Mouse (Mus musculus) erythroid progenitor cell, adult 5-6 weeks (primary cell): ENCODE results near the gene Ppp1r26. TPM values are rescaled to one million over a fixed set of nuclear protein-coding genes. Genes with fewer than 3 reads are reported as not detected.

Experiments used
- ATAC-seq: replicated peaks from 2 replicates; pipeline ENCODE4 v1.8.0; 2016; ENCODE audit warnings: moderate number of reproducible peaks, mild to moderate bottlenecking, moderate TSS enrichment, inconsistent platforms; ENCODE audit not compliant: poor library complexity, low FRiP score, severe bottlenecking
- total RNA-seq, 2 experiments: library from RNA; stranded (forward) in 1 of 2; stranded (reverse) in 1 of 2; fragments of 150-400 nt in 1 of 2; fragments of 186-747, 209-891 nt in 1 of 2; gene quantifications; 2 replicates each; pipeline versions ENCODE4 v1.2.3 to v1.2.4; 2015 to 2017; ENCODE audit warnings: low replicate concordance in 2 of 2

Ppp1r26 gene
- not detected in 2 replicates for total RNA-seq (2015; ENCODE audit: low replicate concordance)
- not detected in 2 replicates for total RNA-seq (2017; ENCODE audit: low replicate concordance)

DNA sequence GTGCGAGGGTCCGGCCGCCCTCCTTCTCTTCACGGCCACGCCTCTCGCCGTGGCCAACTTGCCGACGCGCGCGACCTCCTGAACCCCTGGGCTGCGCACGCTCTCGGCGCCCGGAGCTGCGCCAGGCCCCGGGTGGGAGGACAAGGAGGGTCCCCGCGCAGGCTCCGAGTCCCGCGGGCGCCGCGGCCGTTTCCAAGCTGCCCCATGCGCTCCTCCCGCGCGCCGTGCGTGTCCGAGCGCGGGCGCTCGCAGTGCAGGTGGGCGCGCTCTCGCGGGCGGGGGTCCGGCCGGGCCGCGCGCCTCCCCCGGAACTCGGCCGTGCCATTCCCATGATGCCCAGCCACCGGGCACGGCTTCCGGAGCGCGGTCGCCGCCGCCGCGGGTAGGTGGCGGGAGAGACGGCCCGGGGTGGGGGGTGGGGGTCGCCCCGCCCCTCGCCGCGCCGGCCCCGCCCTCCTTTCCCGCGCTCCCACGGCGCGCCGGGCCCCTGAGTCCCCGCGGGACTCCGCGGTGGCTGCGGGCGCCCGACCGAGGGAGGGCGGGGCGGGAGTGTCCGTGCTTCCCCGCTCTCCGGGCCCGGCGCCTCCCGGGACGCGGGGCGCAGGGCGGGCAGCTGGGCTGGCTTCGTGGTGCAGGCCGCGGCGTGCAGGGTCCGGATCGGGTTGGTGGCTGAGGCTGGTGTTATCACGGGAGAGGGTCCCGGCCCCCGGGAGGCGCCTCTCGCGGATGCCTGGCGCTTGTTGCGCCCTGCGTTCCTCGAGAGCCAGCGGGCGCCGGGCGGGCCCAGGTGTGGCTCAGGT is at the start of gene Ppp1r26:
Ppp1r26 (plus strand) TSS at position 286 of the 800 bp plus-strand sequence.
- ATAC-seq, result no peak

DNA sequence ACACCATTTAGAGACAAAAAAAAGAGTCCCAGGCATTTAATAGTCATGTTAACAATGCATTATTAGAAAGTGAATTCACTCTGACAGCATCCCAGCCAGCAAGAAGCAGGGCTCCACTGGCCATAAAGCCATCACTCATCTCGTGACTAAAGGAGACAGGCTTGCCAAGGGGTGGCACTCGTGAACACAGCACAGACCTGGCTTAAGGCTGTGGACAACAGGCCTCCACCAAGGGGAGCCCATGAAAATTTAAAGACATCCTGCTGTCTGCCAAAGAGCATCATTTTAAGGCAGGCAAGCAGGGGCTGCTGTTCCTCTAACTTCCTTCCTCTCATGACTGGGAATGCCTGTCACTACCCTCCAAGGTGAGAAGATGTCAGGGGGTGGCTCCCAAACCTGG is 49.7 kb upstream of the Ppp1r26 start:
- no peak for ATAC-seq

DNA sequence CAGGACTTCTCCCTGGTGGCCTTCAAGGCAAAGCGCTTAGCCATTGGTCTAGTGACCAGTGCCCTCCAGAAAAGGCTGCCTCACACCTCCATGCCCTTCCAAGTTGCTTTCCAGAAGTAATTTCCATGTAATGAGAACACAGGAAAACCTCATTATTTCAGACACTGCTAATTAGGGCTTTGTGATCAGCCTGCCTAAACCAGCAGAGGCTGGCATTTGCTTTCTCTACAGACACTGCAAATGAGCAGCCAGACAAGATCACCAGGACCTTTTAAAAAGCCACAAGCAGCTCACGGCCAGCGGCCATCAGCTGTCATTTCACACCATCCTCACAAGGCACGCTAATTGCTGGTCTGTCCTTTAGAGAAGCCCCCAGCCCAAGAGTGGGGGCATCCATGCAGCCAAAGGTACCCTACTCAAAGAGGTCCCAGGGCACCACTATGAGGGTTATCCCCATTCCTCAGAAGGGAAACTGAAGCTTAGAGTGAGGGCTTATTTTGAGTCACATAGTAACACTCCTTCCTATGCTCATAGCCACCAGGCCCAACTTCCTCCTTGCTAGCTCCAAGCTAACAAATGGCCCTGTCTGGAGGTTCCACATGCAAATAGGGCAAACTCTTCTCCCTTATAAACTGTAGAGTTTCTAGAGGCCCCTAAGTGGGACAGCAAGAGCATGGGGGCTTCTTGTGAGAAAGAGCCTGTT is 49.0 kb upstream of the Ppp1r26 start:
- no peak for ATAC-seq

DNA sequence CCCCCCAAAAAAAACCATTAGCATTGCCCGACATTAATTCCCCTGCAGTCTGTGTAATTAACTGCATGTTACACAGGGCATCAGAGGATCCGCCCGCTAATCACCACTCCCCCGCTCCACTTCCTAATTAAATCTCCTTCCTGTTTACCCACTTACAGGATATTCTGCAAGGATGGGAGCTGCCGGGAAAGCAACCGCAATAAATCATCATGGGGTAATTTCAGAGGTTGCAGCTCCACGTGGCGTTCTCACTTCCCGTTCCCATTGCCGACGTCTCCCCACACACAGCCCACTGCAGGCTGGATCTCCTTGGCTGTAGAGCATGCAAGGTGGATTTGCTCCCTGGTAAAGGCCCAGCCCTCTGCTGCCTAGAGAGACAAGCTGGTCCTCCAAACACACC is 45.0 kb upstream of the Ppp1r26 start:
- no peak for ATAC-seq

DNA sequence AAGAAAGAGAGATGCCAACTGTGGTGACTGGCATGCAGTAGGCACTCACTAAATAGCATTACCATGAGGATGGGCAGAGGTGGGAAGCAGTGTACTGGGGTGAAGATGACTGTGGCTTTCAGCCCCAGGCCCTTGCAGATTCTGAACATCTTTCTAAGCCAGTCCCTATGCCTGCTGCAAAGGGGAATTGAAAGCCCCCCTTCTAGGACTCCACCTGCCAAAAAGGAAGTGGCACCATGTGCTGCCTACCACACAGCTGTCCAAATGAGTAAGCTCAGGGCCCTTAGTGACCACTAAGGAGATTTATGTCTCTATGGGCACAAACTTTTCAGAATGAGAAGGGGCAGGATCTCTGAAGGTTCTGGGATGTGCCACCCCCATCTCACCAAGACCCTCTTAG is 44.5 kb upstream of the Ppp1r26 start:
- ATAC-seq, result no peak

DNA sequence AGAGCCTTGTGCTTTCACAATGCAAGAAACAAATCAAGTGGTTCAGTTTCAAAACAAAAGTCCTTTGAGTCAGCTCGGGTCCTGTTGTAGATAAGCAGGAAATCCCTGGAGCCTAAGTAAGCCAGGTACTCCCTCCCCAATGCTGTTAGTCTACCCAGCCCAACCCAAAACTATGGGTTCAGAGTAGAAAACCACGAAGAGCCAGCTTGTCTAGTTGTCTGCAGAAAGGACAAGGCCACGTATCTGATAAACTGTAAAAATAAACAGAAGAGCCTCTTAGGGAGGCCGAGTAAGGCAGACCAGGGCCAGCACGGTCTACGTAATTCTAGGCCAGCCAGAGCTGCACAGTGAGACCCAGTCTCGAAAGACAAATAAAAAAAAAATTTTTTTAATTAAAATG is 38.8 kb upstream of the Ppp1r26 start:
- ATAC-seq, result no peak

DNA sequence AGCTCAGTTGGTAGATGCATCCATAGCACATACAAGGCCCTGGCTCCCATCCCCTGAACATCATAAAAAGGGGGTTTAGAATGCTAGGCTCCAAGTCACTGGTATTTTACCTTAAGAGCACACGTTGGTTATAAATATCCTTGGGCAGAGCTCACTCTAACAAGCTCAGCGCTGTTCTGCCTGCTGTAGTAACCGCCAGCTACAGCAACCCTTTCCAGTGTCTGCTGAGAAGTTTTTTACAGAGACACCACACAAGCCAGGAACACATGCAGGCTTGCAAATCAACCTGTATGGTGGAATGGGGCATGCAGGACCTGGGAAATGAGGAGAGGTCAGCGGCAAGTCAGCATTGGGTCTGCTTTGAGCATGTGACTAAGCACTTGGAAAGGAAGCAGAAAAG is 37.5 kb upstream of the Ppp1r26 start:
- no peak for ATAC-seq

DNA sequence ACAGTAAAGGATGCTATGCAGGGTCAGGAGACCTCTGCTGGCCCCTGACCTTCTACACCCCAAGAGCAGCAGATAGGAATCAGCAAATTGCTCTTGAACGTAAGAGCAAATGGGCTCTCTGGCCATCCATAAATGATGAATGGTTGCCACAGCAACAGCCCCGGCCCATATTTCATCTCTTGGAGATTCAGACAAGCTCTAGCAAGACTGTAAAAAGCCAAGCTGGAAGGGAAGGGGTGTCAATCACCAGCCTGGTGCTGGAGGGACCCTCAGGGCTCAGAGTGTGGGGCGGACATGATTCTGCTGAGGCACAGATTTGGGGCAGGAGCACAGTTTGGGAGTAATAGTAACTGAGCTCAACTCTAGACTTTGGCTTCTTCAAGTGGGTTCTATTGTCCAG is 37.0 kb upstream of the Ppp1r26 start:
- no peak for ATAC-seq

DNA sequence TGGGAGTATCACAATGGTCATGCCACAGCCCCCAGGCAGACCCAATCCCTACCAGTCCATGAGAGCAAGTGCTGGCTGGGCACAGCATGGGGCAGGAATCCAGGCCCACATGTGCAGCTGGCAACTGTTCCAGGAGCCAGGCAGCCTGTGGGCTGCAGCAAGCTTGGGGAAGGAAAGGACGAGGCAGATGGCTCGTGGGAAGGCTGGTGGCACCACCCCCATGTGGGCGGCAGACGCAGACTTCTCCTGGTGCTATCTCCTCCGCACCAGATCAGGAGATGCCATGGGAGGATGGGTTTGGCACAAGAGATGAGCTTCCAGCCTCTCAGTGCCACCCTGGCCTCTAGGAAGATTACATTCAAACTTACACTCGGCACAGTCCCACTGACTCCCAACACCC is 33.7 kb upstream of the Ppp1r26 start:
- ATAC-seq, result no peak

DNA sequence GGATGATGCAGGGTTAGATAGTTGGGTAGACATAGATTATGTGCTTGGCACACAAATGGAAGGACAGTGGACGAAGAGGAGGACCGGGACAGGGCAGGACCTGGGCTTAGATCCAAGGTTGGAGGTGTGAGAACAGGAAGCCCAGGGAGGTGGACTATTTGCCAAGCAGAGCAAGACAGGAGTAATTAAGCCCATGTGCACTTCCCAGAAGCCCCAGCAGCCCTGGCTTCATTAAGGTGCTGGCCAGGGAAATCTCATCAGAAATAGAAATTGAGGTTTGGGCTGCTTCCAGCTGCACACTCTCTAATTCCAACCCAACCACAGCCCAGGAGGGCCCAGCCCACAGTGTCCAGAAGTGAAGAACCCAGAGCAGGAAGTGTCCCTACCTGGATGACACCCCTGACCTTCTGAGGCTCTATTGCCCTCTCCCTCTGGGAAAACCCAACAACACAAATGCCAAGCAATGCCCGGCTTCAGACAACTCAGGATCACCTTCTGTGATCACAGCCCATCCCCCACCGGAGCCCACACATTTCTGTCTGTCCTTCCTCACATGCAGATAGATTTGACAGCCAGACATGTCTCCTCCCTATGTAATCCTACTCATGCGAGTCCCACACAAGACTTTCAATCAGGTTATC is 32.4 kb upstream of the Ppp1r26 start:
- no peak for ATAC-seq

DNA sequence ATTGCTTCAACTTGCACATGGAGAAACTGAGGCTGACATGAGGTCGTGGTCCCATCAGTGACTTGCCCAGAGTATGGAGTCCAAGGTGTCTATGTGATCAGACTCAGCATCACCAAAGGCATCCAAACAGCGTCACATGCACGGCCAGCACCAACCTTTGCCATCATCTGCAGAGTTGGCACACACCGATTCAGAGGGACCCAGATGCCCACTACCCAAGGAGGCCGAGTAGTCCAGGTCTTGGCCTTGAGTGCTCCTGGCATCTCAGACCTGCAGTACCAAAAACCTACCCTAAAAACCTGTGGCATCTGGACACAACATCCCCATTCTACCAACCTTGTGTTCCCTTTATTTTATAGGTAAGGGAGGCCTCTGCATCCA is 31.9 kb upstream of the Ppp1r26 start:
- ATAC-seq, result no peak

DNA sequence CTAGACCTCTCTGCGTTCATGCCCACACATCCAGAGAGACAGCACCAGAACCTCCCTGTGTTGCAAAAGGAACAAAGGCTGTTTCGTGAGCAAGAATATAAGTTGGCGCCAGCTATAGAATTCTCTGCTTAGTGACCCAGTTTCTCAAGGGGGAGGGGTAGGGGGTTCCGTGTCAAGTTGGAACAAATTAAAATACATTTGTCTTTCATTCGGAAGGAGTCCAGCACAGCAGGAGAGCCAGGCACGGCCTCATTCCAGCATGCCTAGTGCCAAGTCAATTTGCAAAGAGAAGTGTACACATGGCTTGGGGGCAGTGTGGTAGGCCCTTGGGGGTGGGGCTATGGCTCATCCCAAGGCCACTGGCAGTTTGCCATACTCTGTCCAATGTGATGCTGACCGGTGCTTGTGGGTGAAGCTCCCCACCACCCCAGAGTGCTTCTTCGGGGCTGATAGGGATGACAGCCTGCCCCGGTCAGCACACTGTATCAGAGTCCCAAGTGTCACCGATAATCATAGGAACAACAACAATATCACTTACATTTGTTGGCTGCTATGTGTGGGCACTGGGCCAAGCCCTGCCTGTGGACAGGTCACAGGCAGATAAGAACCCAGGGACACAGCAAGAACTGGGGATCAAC is 31.1 kb upstream of the Ppp1r26 start:
- no peak for ATAC-seq

DNA sequence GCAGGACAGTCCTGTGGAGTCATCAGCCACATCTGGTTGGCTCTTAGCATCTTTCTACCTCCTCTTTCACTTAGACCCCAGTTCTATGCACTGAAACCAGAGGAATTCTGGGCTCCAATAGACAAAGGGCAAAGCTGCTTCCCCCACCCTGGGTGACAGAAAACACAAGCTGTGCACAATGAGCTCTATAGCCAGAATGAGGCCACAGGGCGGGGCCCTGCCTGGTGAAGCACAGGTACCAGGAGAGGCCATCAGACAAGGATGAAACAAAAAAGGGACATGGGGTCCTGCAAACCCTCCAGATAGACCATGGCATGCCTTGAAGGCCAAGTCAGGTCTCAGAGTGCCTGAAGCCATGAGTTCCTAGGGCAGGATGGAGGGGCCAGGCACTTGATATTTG is 30.1 kb upstream of the Ppp1r26 start:
- no peak for ATAC-seq

DNA sequence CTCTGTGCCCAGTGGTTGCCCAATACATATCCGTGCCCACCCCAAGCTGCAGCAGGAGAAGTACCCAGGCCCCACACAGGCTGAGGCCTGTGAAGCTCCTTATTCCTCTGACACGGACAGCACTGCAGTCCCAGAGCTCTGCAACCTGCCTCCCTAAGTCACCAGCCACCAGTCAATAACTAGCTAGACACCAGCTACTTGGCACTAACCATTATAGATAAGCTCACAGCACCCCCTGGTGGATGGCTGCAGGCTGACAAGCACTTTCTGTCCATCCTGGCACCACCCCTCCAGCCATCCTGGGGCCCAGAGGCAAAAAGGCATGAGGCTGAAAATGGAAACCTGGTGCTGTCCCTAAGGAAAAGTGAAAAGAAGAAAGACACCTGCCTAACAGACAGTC is 28.6 kb upstream of the Ppp1r26 start:
- ATAC-seq, result peak; percentile 43; the same call in 1 of the 2 replicates

DNA sequence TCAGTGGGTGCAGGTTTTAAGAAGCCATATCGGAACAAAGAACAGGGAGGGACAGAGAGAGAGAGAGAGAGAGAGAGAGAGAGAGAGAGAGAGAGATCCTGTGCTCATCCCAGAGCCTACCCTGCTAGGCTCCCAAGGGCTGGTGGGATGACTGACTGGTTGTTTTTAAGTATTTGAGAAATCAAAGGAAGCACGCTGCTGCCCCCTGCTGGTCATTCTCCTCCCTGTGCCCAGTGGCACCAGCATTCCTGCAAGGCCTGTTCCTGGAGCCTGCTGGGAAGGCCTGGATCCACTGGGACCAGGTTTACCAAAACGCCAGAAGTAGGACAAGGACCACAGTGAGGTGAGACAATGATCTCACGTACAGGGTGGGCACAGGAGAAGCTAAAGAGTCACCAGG is 26.7 kb upstream of the Ppp1r26 start:
- no peak for ATAC-seq

DNA sequence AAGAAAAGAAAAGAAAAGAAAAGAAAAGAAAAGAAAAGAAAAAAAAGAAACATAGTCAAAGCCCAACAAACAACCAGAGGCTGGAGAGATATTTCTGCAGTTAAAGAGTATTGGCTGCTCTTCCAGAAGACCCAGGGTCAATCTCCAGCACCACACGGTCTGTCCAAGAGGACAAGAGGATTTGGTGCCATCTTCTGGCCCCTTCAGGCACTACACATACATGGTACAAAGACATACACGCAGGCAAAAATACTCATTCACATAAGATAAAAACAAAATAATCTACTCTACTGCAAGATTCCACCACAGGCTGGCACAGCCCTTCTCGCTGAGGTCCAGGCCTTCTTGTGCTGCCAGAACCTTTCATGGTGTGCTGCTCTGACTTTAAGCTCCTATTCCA is 23.4 kb upstream of the Ppp1r26 start:
- ATAC-seq, result 0 out of 2 replicates have a peak, but pooled peaks have one; percentile 44

DNA sequence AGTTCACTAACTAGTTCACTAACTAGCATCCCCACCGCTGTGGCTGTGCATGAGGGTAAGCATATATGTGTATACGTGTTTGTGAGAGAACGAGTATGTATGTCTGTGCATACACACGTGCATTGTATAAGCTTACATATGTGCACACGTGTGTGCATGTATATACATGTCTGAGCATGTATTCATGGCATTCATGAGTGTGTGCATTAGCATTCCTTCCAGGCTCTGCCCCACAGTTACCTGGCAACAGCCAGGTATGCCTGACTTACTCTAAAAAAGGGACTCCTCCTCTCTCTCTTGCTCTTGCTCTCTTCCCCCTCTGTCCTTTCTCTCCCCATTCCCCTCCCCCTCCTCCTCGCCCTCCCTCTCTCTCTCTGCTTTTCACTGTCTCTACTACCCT is 19.4 kb upstream of the Ppp1r26 start:
- no peak for ATAC-seq

DNA sequence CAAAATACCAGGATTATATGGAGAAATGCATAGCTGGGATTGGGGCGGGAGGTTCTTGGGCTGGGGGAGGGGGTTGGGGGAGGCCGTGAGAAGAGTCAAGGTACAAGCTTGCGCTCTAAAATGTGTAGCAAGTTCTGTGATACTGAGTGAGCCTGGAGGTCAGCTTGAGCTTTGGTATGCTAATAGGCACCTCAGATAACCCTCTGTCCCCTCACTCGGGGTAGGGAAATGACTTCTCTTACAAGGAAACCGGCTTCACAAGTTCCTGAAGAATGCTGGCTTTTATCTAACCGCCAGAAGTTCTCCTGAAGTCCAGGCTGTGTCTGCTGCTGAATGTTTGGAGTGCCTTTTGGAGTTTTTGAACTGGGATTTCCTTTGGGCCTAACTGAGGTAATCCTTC is 15.8 kb upstream of the Ppp1r26 start:
- no peak for ATAC-seq

DNA sequence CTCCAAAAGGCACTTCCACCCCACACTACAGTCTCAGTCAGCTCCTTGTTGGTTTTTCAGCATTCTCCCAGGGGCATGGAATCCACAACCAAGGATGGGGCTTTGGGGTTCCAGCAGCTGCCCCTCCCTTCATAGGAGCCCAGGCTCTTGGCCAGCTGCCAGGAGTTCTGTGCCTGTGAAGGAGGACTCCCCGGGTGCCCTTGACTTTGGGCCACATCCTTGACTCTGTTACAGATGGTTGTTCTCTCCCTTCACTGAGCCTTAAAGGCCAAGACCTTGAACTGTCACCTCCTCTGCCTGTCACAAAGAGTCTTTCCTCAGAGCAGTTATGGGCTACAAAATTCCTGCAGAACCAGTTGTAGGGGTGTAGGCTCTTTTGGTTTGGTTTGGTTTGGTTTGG is 13.8 kb upstream of the Ppp1r26 start:
- no peak for ATAC-seq

DNA sequence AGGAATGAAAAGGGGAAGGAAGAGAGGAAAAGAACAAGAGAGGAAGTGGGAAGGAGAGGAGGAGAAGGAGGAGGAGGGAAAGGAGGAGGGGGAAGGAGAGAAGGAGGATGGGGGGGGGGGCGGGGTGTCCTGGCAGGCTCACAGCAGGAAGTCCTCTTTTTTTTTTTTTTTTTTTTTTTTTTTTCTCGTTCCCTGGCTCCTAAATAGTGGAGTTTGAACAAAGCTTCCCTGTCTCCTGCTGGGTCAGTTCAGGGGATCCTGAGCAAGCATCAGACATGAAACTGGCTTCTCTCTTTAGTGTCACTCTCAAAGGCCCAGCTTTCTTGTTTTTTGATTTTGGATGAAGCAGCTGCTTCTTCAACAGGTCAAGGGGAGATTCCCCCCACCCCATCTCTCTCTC is 13.1 kb upstream of the Ppp1r26 start:
- no peak for ATAC-seq
